In genomic region chr10:128194024-128194550, GRCm38 (mm10) we compare ENCODE assay signal across 8 mouse cellular contexts. TPM values are rescaled to one million over a fixed set of nuclear protein-coding genes. Genes with fewer than 3 reads are reported as not detected.
DNase-seq lines count a peak whose midpoint lies in the region; ATAC-seq lines count a peak whose summit lies in the region.

TSS of gene Gls2 (plus strand) at chr10:128194457.

- DNase-seq in ZHBTc4 (ENCODE audit: low read depth, low spot score), result peak; percentile 100
- DNase-seq in gastrocnemius, adult 8-10 months (ENCODE audit: low spot score in 2 of 2), result peak; percentile 96
- peak; percentile 73 for DNase-seq in hindlimb bud, embryonic 11.5 days (ENCODE audit: extremely low spot score, low read depth, low spot score)
- peak; percentile 96 for DNase-seq in left cerebral cortex, adult 8-10 months (ENCODE audit: low spot score in 2 of 2)
- peak; percentile 98 to 99 for DNase-seq in right cerebral cortex, postnatal 10 days (ENCODE audit: low spot score in 2 of 2)
- peak; percentile 95 for DNase-seq in urinary bladder, postnatal 25 days (ENCODE audit: low spot score)

- peaks cover 43% of the 10 kb centered on the region for H3K27me3 ChIP-seq in megakaryocyte, embryonic 14.5 days (replicated peaks)

- ATAC-seq in common myeloid progenitor, adult 5-6 weeks (replicated peaks; ENCODE audit: low read depth, poor library complexity, severe bottlenecking), result peak; percentile 99

- H3K4me3 ChIP-seq in megakaryocyte, embryonic 14.5 days (replicated peaks), result peak within 1 kb of the TSS; percentile 93

- H3K9me3 ChIP-seq in megakaryocyte, embryonic 14.5 days, result no peaks in the 10 kb centered on the region

- peaks cover 25% of the 10 kb centered on the region for H3K4me1 ChIP-seq in megakaryocyte, embryonic 14.5 days

- H3K36me3 ChIP-seq in megakaryocyte, embryonic 14.5 days (replicated peaks; ENCODE audit: low read length), result no peaks in the 10 kb centered on the region

RNA-seq across cellular contexts. Expression of gene Gls2, which starts in this region (rescaled TPM):
- total RNA-seq in common myeloid progenitor, adult 5-6 weeks (2017), result 4.3 and 5.8 TPM in 2 replicates
- total RNA-seq in gastrocnemius, adult 8-10 months (2022), result under 1 TPM; 0.36 to 0.97 (median 0.58) TPM
- 10 to 100 TPM; 32.6 to 36.0 (median 34.0) TPM for total RNA-seq in left cerebral cortex, adult 8-10 months (2022)
- polyA plus RNA-seq in megakaryocyte, embryonic 14.5 days (2012; ENCODE audit: insufficient read depth, low replicate concordance), result 1.8 TPM in 1 of 2 replicates, not detected in the other

Comparison
In these comparisons a context has a peak if more than half of its experiments do, and no peak if none do; other contexts are left out.
1. Peak in every context shown above with its lines: DNase-seq, ATAC-seq and H3K4me3 ChIP-seq.
2. Peak in DNase-seq in gastrocnemius, adult 8-10 months; RNA of the gene not detected or under 1 TPM.